Mouse (Mus musculus): ENCODE results near the gene Map6. TPM values are rescaled to one million over a fixed set of nuclear protein-coding genes. Genes with fewer than 3 reads are reported as not detected.

Gene Map6
- polyA plus RNA-seq, 1 experiment from 2014 or later, result 1.1 TPM

DNA sequence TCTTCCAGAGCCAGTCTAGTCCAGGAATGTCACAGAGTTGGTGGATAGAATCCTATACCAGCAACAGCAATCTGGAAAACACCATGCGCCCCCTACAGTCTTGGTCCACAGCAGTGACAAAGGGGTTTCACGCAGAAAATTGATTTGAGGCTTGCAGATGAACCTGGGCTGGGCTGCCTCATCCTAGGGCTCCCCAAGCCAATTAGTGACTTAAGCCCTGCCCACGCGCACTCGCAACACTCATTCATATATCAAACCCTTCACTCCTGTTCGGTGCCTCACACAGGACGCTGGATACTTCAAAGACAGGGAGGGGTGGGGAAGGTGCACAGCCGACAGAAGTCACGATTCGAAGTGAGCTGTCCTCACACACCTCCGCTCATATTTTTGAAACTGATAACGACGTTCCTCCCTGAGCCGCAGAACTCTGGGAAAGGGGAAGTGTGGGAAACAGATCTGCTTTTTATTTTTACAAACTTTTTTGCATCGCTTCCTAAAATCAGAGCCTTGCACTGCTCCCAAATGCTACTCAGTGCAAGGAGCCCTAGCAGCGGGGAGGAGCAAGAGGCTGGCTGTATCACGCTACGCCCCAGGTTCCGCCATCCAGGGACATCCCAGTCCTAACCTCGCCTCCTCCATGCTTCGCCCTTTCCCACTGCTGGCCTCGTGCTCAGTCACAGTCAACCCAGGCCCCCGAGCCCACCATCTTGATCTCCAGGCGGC lies 113.4 kb downstream of the Map6 start:
- peaks cover 24% of the 10 kb centered on the region for H3K4me1 ChIP-seq (ENCODE audit: control insufficient read depth, insufficient read depth, low read length)
- no peaks in the 10 kb centered on the region for H3K36me3 ChIP-seq (ENCODE audit: control insufficient read depth, insufficient read depth, low read length)
- H3K9ac ChIP-seq (ENCODE audit: low read depth, low read length), result peak overlapping the region; percentile 71
- H3K4me2 ChIP-seq (replicated peaks; ENCODE audit: low read depth, low read length), result peak overlapping the region; percentile 94
- peak overlapping the region; percentile 58 for H3K4me3 ChIP-seq (ENCODE audit: low read length)
- ATAC-seq (ENCODE audit: low FRiP score, low TSS enrichment), result peak; percentile 72
- WGBS, result 1% methylated on average over 24 of the region's 24 CpGs
- no peaks in the 10 kb centered on the region for H3K27me3 ChIP-seq (ENCODE audit: control insufficient read depth, insufficient read depth, low read length)
- peak overlapping the region; percentile 88 for H3K27ac ChIP-seq (ENCODE audit: low read depth, low read length)
- 0 out of 2 replicates have a peak, but pooled peaks cover 2% of the 10 kb centered on the region for H3K9me3 ChIP-seq (ENCODE audit: control insufficient read depth, low read length)

DNA sequence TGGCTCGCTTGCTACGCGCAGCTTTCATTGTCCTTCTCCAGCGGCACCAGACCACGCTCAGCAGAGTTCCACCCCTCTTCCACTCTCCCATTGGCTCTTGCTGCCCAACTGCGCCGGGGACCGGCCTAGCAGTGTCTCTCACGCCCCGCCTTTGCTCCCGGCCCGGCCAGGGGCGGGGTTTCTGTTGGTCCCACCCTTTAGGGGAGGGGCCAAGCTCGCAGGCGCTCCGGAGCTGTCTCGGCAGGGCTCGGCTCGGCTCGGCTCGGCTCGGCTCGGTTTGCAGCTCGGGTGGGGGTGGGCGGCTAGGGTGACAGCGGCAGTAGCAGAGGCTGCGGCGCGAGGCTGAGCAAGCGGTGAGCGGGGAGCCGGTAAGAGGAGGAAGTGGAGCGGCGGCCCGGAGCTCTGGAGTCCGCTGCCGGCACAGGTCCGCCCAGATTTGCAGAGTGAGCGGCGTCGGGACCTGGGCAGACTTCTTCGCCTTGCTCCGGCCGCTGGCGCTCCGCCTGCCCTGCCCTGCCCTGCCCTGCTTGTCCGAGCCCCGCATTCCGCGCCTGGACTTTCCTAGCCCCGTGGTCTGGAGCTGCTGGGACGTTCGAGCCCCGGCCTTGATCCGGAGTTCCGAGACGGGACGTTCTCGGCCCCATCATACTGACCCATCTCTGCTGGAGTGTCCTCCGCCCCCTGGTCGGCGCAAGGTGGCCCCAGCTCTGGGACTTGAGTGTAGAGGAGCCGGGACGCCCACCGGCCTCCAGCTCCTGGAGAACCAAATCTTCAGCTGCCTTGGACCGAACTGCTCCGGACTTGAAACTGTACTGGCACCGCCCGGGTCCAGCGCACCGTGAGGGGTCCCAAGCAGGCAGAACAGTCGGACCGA lies 114.2 kb downstream of the Map6 start, which contains the start of gene Gdpd5:
Gene Gdpd5, plus strand, starts transcription at position 201 of the 874 bp plus-strand sequence.
- Histone ChIP-seq H3K9ac (ENCODE audit: low read depth, low read length) (peak within 1 kb of the TSS; percentile 78), H3K27me3 (ENCODE audit: control insufficient read depth, insufficient read depth, low read length) (no peaks in the 10 kb centered on the region), H3K4me3 (ENCODE audit: low read length) (peak within 1 kb of the TSS; percentile 58), H3K4me1 (ENCODE audit: control insufficient read depth, insufficient read depth, low read length) (peaks cover 24% of the 10 kb centered on the region), H3K27ac (ENCODE audit: low read depth, low read length) (peak within 1 kb of the TSS; percentile 88), H3K4me2 (replicated peaks; ENCODE audit: low read depth, low read length) (peak within 1 kb of the TSS; percentile 94), H3K36me3 (ENCODE audit: control insufficient read depth, insufficient read depth, low read length) (no peaks in the 10 kb centered on the region), H3K9me3 (ENCODE audit: control insufficient read depth, low read length) (0 out of 2 replicates have a peak, but pooled peaks cover 2% of the 10 kb centered on the region)
- peak; percentile 95 for ATAC-seq (ENCODE audit: low FRiP score, low TSS enrichment)
- WGBS, result under 1% methylated on average over 73 of the region's 73 CpGs

DNA sequence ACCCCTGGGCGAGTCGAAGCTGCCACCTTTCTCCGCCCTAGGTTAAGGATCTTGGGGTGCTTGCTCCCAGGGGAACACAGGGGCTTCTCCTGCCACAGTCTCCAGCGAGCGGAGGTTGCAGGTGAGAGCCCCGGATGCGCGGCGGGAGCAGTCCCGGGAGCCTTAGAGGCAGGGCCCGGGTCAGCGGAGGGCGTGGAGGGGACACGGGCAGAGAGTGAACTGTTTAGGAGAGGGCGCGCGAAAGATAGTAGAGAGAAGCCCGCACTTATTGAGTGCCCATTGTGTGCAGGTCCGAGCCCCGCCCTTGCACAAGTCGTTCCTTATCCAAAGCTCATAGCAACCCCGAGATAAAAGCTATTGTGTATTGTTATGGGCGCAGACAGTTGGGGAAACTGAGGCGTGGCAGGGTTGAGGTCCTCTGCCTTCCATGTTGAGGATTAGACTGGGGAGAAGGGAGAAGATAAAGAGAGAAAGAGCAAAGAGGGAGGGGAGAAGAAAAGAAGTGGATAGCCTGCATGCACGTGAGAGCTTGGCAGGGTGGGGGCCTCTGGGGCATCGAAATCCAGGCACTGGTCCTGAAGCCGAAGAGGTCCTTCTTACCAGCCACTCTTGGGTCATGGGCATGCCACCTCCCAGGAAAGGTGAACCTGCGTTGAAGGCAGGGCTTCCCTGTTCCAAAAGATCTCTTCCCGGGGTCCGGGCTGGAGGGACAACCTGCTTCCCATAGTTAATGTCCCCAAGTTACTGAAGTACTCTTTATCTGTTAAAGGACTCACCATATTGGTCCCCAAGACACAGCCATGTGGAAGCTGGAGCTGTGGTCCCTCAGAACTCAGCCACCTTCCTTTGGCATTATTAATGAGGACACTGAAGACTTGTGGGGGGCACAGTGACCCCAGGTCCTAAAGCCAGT lies 115.1 kb downstream of the Map6 start:
- WGBS, result 11% methylated on average over 30 of the region's 30 CpGs
- H3K4me1 ChIP-seq (ENCODE audit: control insufficient read depth, insufficient read depth, low read length), result peaks cover 24% of the 10 kb centered on the region

DNA sequence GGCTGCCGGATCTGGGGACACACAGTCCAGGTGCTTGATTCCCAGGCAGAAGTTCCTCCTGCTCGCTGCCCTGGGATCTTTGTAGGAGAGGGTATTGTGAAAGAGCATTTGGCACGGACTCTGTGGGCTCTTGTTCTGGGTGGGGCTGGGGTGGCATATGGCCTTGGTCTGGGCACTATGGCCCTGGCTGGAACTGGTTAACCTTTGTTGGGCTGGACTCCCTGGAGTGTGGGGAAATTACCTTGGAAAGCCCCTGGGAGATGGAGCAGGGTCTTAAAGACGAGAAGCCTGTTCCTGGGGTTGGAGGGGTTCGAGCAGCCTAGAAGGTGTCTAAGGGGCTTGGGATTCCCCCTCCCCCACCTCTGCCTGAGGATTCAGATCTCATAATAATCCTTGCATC lies 116.0 kb downstream of the Map6 start:
- H3K27me3 ChIP-seq (ENCODE audit: control insufficient read depth, insufficient read depth, low read length), result no peaks in the 10 kb centered on the region
- H3K4me2 ChIP-seq (replicated peaks; ENCODE audit: low read depth, low read length), result peak overlapping the region; percentile 94
- ATAC-seq (ENCODE audit: low FRiP score, low TSS enrichment), result no peak
- H3K9ac ChIP-seq (ENCODE audit: low read depth, low read length), result peak overlapping the region; percentile 78; the same call in 1 of the 2 replicates
- peak overlapping the region; percentile 58; the same call in 1 of the 2 replicates for H3K4me3 ChIP-seq (ENCODE audit: low read length)
- WGBS, result 73% methylated on average over 5 of the region's 5 CpGs
- H3K9me3 ChIP-seq (ENCODE audit: control insufficient read depth, low read length), result no peaks in the 10 kb centered on the region
- H3K27ac ChIP-seq (ENCODE audit: low read depth, low read length), result peak overlapping the region; percentile 59; the same call in 1 of the 2 replicates
- no peaks in the 10 kb centered on the region for H3K36me3 ChIP-seq (ENCODE audit: control insufficient read depth, insufficient read depth, low read length)
- peaks cover 27% of the 10 kb centered on the region for H3K4me1 ChIP-seq (ENCODE audit: control insufficient read depth, insufficient read depth, low read length)

More for the DNA sequence above, 115.1 kb downstream of the Map6 start:
- peak overlapping the region; percentile 76; the same call in 1 of the 2 replicates for H3K27ac ChIP-seq (ENCODE audit: low read depth, low read length)
- peak overlapping the region; percentile 58 for H3K4me3 ChIP-seq (ENCODE audit: low read length)
- no peaks in the 10 kb centered on the region for H3K27me3 ChIP-seq (ENCODE audit: control insufficient read depth, insufficient read depth, low read length)
- H3K36me3 ChIP-seq (ENCODE audit: control insufficient read depth, insufficient read depth, low read length), result no peaks in the 10 kb centered on the region
- no peaks in the 10 kb centered on the region for H3K9me3 ChIP-seq (ENCODE audit: control insufficient read depth, low read length)
- H3K9ac ChIP-seq (ENCODE audit: low read depth, low read length), result peak overlapping the region; percentile 78
- peak overlapping the region; percentile 94 for H3K4me2 ChIP-seq (replicated peaks; ENCODE audit: low read depth, low read length)
- no peak for ATAC-seq (ENCODE audit: low FRiP score, low TSS enrichment)

DNA sequence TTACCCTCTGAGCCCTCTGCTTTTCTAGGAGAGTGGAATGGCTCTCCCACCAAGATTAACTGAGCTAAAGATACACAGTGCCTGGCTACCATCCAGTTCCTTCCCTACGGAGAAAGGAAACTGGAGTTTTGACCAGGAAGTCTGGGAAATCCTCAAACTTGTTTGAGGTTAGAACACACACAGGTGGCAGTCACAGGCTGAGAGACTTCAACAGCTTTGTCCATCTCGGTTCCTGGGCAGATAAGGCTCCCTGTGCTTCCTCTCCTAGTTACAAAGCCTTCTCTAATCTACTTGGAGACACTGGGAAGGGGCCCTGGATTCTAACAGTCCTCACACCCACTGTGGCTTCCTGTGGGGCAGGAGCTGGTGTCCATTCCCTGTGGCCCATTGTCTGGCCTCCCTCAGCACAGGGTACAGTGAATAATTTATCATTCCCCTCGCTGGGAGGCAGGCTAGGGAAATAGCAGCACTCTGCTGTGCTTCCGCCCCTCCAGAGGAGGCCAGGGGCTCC lies 116.9 kb downstream of the Map6 start:
- Histone ChIP-seq H3K9ac (ENCODE audit: low read depth, low read length) (peak overlapping the region; percentile 24; the same call in 1 of the 2 replicates), H3K4me1 (ENCODE audit: control insufficient read depth, insufficient read depth, low read length) (peaks cover 25% of the 10 kb centered on the region), H3K36me3 (ENCODE audit: control insufficient read depth, insufficient read depth, low read length) (no peaks in the 10 kb centered on the region), H3K4me3 (ENCODE audit: low read length) (no peak overlapping the region), H3K9me3 (ENCODE audit: control insufficient read depth, low read length) (no peaks in the 10 kb centered on the region), H3K27me3 (ENCODE audit: control insufficient read depth, insufficient read depth, low read length) (no peaks in the 10 kb centered on the region), H3K4me2 (replicated peaks; ENCODE audit: low read depth, low read length) (peak overlapping the region; percentile 94), H3K27ac (ENCODE audit: low read depth, low read length) (peak overlapping the region; percentile 59; the same call in 1 of the 2 replicates)
- no peak for ATAC-seq (ENCODE audit: low FRiP score, low TSS enrichment)
- 25% methylated on average over 4 of the region's 4 CpGs for WGBS

DNA sequence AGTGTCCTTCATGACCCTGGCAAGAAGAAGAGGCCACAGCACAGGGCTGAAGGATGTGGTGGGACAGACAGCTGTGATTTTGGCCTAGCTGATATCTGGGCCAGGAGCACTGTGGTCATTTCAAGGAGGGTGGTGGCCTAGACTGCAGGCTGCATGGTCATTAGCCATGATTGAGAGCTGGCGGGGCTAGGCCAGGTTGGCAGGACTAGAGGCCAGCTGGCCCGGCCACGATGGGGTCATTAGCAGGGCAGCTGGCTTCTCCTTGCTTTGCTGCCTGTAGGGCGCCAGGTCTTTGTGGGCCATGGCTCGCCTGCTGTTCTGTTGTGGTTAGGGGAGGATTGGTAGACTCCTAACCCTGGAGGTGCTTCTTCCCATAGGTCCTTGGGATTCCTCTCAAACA lies 118.8 kb downstream of the Map6 start:
- no peak overlapping the region for H3K27ac ChIP-seq (ENCODE audit: low read depth, low read length)
- peaks cover 23% of the 10 kb centered on the region for H3K4me1 ChIP-seq (ENCODE audit: control insufficient read depth, insufficient read depth, low read length)
- 43% methylated on average over 5 of the region's 5 CpGs for whole genome bisulfite sequencing
- no peak overlapping the region for H3K4me2 ChIP-seq (replicated peaks; ENCODE audit: low read depth, low read length)
- 0 out of 2 replicates have a peak, but pooled peaks cover 2% of the 10 kb centered on the region for H3K36me3 ChIP-seq (ENCODE audit: control insufficient read depth, insufficient read depth, low read length)
- no peaks in the 10 kb centered on the region for H3K27me3 ChIP-seq (ENCODE audit: control insufficient read depth, insufficient read depth, low read length)
- H3K4me3 ChIP-seq (ENCODE audit: low read length), result no peak overlapping the region
- no peaks in the 10 kb centered on the region for H3K9me3 ChIP-seq (ENCODE audit: control insufficient read depth, low read length)
- ATAC-seq (ENCODE audit: low FRiP score, low TSS enrichment), result no peak
- H3K9ac ChIP-seq (ENCODE audit: low read depth, low read length), result no peak overlapping the region

Measured in kidney, embryonic 14.5 days (tissue).